Mouse (Mus musculus) liver, embryonic 13.5 days (tissue): ENCODE data around the gene Arsb. TPM values are rescaled to one million over a fixed set of nuclear protein-coding genes. Genes with fewer than 3 reads are reported as not detected.

Experiments used
- ATAC-seq: fragments of 200-750 bp; cut with Nextera tagmentation; 2 replicates; pipeline ENCODE4 v1.8.0; 2017; ENCODE audit warnings: low read depth, mild to moderate bottlenecking, moderate number of reproducible peaks, moderate library complexity
- DNase-seq: peaks from one replicate; pipeline ENCODE4 v3.0.0; 2022
- H3K27ac ChIP-seq: fragments of 300-500 bp; sonication (generic); 2 replicates; pipeline ENCODE4 v1.5.1; 2015; ENCODE audit warnings: moderate library complexity, mild to moderate bottlenecking, inconsistent platforms
- H3K27me3 ChIP-seq: fragments of 300-500 bp; sonication (generic); 2 replicates; pipeline ENCODE4 v1.6.1; 2015; ENCODE audit warnings: mild to moderate bottlenecking, inconsistent platforms
- H3K36me3 ChIP-seq: fragments of 300-500 bp; sonication (generic); 2 replicates; pipeline ENCODE4 v1.6.1; 2015; ENCODE audit warnings: mild to moderate bottlenecking, inconsistent platforms
- H3K4me1 ChIP-seq: fragments of 300-500 bp; sonication (generic); replicated peaks from 2 replicates; pipeline ENCODE4 v1.6.1; 2015; ENCODE audit warnings: inconsistent platforms
- H3K4me2 ChIP-seq: fragments of 300-500 bp; sonication (generic); 2 replicates; pipeline ENCODE4 v1.6.1; 2015; ENCODE audit warnings: inconsistent platforms, mild to moderate bottlenecking, moderate library complexity
- H3K4me3 ChIP-seq: fragments of 300-500 bp; sonication (generic); replicated peaks from 2 replicates; pipeline ENCODE4 v1.5.1; 2015; ENCODE audit warnings: mild to moderate bottlenecking, inconsistent platforms
- H3K9ac ChIP-seq: fragments of 300-500 bp; sonication (generic); 2 replicates; pipeline ENCODE4 v1.6.1; 2015; ENCODE audit warnings: mild to moderate bottlenecking, inconsistent platforms
- H3K9me3 ChIP-seq: fragments of 300-500 bp; sonication (generic); replicated peaks from 2 replicates; pipeline ENCODE4 v1.6.1; 2016; ENCODE audit warnings: inconsistent platforms
- WGBS: fragments of 180-500 bp; shearing (Covaris S2); methylation state at CpG from one replicate; pipeline ENCODE4 v1.1.7; 2015; ENCODE audit not compliant: insufficient replicate concordance; 5-methylcytosine and 5-hydroxymethylcytosine counted together
- polyA plus RNA-seq: library from polyadenylated mRNA; unstranded; fragments of >200 nt; fragmentation: Nextera tagmentation; extraction: Ambion mirVana; gene quantifications from 2 replicates; pipeline ENCODE4 v1.2.1, GENCODE M21; 2015

Arsb gene
- polyA plus RNA-seq, 1 experiment from 2014 or later, result 2.0 TPM

- no peaks in the 10 kb centered on the region for H3K9me3 ChIP-seq
- 0 out of 2 replicates have a peak, but pooled peaks cover 2% of the 10 kb centered on the region for H3K4me1 ChIP-seq
- no peak overlapping the region for H3K27ac ChIP-seq
- ATAC-seq, result no peak
- H3K36me3 ChIP-seq, result 0 out of 2 replicates have a peak, but pooled peaks cover 3% of the 10 kb centered on the region
- DNase-seq, result no peak
- WGBS, result 67% methylated on average over 5 of the region's 5 CpGs
- H3K4me2 ChIP-seq, result no peak overlapping the region
- H3K27me3 ChIP-seq, result no peaks in the 10 kb centered on the region
- H3K9ac ChIP-seq, result no peak overlapping the region
- H3K4me3 ChIP-seq, result no peak overlapping the region
These were observed 95.2 kb downstream of the Arsb start for GRCm38 (mm10) chr13:93866638-93867037.

DNA sequence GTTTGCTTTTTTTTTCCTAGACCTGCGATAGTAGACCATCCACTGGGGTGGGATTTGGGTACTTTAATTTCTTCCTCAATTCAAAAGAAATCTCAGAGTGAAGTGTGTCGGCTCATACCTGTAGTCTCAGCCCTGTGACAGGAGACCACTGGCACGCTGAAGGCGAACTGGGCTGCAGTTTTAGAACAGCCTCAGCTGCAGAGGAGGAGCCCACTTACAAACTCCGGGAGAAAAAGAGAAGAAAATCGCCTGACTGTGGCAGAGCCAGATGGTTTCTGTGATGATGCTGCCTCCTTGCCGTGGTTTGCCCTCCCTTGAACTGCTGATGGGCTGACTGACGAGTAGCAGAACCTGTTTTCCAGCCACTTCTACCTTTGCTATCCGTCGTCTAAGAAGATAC, 100.3 kb downstream of the Arsb start:
- H3K27ac ChIP-seq, result no peak overlapping the region
- ATAC-seq (no peak), DNase-seq (no peak)
- WGBS, result 68% methylated on average over 10 of the region's 10 CpGs
- H3K4me3 ChIP-seq, result no peak overlapping the region
- no peaks in the 10 kb centered on the region for H3K9me3 ChIP-seq
- 0 out of 2 replicates have a peak, but pooled peaks cover 3% of the 10 kb centered on the region for H3K36me3 ChIP-seq
- no peaks in the 10 kb centered on the region for H3K4me1 ChIP-seq
- no peaks in the 10 kb centered on the region for H3K27me3 ChIP-seq
- no peak overlapping the region for H3K9ac ChIP-seq
- no peak overlapping the region for H3K4me2 ChIP-seq

- Histone ChIP-seq H3K4me1 (no peaks in the 10 kb centered on the region), H3K9me3 (no peaks in the 10 kb centered on the region), H3K9ac (no peak overlapping the region), H3K4me3 (no peak overlapping the region), H3K4me2 (no peak overlapping the region), H3K36me3 (0 out of 2 replicates have a peak, but pooled peaks cover 3% of the 10 kb centered on the region), H3K27ac (no peak overlapping the region), H3K27me3 (no peaks in the 10 kb centered on the region)
- no peak for ATAC-seq
- 79% methylated on average over 6 of the region's 6 CpGs for WGBS
- DNase-seq, result no peak
These were observed 101.2 kb downstream of the Arsb start for GRCm38 (mm10) chr13:93872591-93872990.

DNA sequence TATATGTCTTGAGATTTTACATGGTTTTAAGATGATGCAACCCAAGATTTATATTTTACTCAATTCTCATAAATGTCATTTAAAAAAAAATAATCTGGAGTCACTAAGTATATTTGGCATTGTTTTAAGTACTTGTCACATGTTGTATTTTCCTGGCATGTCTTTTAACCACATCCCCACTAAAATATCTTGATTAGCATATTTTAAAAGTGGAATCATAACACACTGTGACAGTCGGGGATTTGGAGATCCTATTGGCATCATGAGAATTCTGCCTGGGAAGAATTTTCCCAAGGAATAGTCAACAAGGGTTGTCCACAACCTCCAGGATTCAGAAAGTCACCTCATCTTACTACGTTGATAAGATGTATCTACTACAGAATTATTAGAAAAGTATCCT, 106.5 kb downstream of the Arsb start:
- Histone ChIP-seq H3K4me1 (no peaks in the 10 kb centered on the region), H3K27me3 (no peaks in the 10 kb centered on the region), H3K27ac (no peak overlapping the region), H3K4me2 (no peak overlapping the region), H3K4me3 (no peak overlapping the region), H3K9me3 (no peaks in the 10 kb centered on the region), H3K9ac (no peak overlapping the region), H3K36me3 (no peaks in the 10 kb centered on the region)
- WGBS, result 55% methylated on average over 2 of the region's 2 CpGs
- DNase-seq, result no peak
- no peak for ATAC-seq

DNA sequence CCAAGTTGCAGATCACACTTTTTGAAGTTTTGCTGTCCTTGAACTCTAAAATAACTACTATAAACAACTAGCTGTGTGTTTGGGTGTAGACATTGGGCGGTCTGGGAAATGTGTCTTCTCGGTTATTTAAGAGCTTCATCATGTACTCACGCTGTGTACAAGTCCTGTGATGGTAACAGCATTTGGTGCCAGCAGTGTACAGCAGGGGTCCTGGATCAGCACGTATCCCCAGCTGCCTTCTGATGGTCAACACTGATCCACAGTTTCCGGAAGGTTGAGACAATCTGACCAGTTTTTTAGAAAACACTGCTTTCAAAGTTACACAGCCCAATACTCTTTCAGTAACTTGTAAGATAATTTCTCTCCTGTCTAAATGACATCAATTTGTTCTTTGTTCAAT, 108.0 kb downstream of the Arsb start:
- DNase-seq, result no peak
- Histone ChIP-seq H3K36me3 (no peaks in the 10 kb centered on the region), H3K4me3 (no peak overlapping the region), H3K9ac (no peak overlapping the region), H3K27ac (no peak overlapping the region), H3K27me3 (no peaks in the 10 kb centered on the region), H3K9me3 (no peaks in the 10 kb centered on the region), H3K4me1 (no peaks in the 10 kb centered on the region), H3K4me2 (no peak overlapping the region)
- 62% methylated on average over 5 of the region's 5 CpGs for whole genome bisulfite sequencing
- no peak for ATAC-seq

- Histone ChIP-seq H3K27me3 (no peaks in the 10 kb centered on the region), H3K4me1 (no peaks in the 10 kb centered on the region), H3K9me3 (no peaks in the 10 kb centered on the region), H3K9ac (no peak overlapping the region), H3K27ac (no peak overlapping the region), H3K4me3 (no peak overlapping the region), H3K4me2 (no peak overlapping the region), H3K36me3 (no peaks in the 10 kb centered on the region)
- DNase-seq, result no peak
- 55% methylated on average over 3 of the region's 3 CpGs for WGBS
- ATAC-seq, result no peak
These were observed 110.7 kb downstream of the Arsb start for GRCm38 (mm10) chr13:93882132-93882531.

DNA sequence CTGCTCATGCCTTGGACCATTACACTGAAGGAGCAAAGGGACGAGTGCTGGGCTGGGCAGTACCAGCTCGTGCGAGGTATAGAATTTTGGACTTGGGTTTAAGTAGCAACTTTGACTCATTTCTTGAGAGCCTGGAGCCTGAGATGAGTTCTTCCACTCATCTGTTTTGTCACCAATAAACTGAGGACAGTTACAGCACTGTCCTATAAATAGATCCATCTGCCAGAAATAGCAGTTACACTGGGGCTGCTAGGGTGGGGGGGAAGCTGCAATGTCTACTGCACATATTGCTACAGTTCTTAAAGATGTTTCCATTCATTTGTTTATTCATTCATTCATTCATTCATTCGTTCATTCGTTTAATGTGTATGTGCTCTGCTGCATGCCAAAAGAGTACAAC, 115.6 kb downstream of the Arsb start:
- no peaks in the 10 kb centered on the region for H3K27me3 ChIP-seq
- no peak overlapping the region for H3K4me3 ChIP-seq
- no peak overlapping the region for H3K9ac ChIP-seq
- WGBS, result 68% methylated on average over 5 of the region's 5 CpGs
- H3K27ac ChIP-seq, result no peak overlapping the region
- no peaks in the 10 kb centered on the region for H3K36me3 ChIP-seq
- H3K4me2 ChIP-seq, result no peak overlapping the region
- no peaks in the 10 kb centered on the region for H3K4me1 ChIP-seq
- no peaks in the 10 kb centered on the region for H3K9me3 ChIP-seq
- no peak for DNase-seq
- ATAC-seq, result no peak

DNA sequence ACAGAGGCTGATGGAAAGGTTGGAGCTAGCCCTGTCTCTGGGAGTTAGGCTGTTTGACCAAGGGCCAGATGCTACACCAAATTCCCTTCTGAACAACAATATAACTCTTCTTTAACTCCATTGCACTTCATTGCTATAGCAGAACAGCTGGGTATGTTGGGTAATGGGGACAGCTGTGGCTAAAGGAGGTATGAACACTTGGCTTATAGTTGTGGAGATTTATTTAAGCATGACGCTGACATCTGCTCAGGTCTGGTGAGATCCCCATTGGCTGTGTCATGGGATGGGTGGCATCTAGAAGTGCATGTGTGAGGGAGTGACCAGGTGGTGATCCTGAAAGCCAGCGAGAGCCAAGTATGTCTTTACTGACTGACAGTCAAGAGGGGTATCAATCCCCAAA, 116.8 kb downstream of the Arsb start:
- ATAC-seq (no peak), DNase-seq (no peak)
- 77% methylated on average over 2 of the region's 2 CpGs for WGBS

DNA sequence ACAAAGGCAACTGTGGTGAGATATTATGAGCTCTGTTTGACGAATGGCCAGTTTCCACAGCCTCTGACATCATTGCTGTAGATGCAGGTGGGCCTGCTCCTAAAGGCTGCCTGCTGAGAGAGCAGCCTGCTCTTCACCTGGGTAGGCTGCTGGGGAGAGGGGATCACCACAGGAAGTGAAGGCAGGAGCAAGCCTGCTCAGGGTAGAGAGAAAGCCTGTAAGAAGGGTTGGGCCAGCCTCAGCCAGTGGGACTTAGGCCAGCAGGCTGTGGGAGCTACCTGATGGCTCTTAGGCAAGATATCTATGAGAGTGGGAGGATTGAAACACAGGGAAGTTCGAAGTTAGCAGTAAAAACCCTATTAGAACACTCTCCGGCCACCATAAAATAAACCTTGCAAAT, 117.5 kb downstream of the Arsb start:
- no peak for ATAC-seq
- H3K9ac ChIP-seq, result no peak overlapping the region
- no peak for DNase-seq
- no peaks in the 10 kb centered on the region for H3K36me3 ChIP-seq
- no peaks in the 10 kb centered on the region for H3K9me3 ChIP-seq
- H3K4me2 ChIP-seq, result no peak overlapping the region
- no peak overlapping the region for H3K27ac ChIP-seq
- H3K4me1 ChIP-seq, result no peaks in the 10 kb centered on the region
- H3K4me3 ChIP-seq, result no peak overlapping the region
- WGBS, result 55% methylated on average over 3 of the region's 3 CpGs
- no peaks in the 10 kb centered on the region for H3K27me3 ChIP-seq

More for the DNA sequence above, 116.8 kb downstream of the Arsb start:
- H3K4me2 ChIP-seq, result no peak overlapping the region
- no peaks in the 10 kb centered on the region for H3K36me3 ChIP-seq
- H3K4me1 ChIP-seq, result no peaks in the 10 kb centered on the region
- no peak overlapping the region for H3K9ac ChIP-seq
- no peak overlapping the region for H3K27ac ChIP-seq
- no peak overlapping the region for H3K4me3 ChIP-seq
- H3K9me3 ChIP-seq, result no peaks in the 10 kb centered on the region
- no peaks in the 10 kb centered on the region for H3K27me3 ChIP-seq

DNA sequence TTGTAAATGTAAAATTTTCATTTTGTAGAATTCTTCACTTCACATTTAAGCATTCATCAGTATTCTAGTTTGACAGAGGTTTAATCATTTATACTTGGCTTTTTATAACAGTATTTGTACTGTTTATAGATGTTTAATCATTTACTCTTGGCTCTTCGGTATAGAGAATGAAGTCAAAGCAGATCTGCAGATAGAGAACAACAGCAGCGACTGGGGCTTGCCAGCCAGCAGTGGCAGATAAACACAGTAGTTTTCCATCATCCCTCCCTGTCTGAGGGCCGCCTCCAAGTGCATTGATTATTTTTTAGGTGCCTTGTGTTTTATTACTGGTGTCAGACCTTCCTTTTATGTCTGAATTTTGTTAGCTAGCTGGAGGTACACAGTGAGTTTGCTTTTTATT, 118.6 kb downstream of the Arsb start:
- Histone ChIP-seq H3K4me2 (no peak overlapping the region), H3K9me3 (no peaks in the 10 kb centered on the region), H3K4me1 (no peaks in the 10 kb centered on the region), H3K4me3 (no peak overlapping the region), H3K36me3 (no peaks in the 10 kb centered on the region), H3K27me3 (no peaks in the 10 kb centered on the region), H3K9ac (no peak overlapping the region), H3K27ac (no peak overlapping the region)
- 53% methylated on average over 3 of the region's 3 CpGs for WGBS
- ATAC-seq, result no peak
- no peak for DNase-seq

GRCm38 (mm10) chr13:93891276-93891675, 119.8 kb downstream of the Arsb start:
- H3K27me3 ChIP-seq, result no peaks in the 10 kb centered on the region
- DNase-seq (no peak), ATAC-seq (no peak)
- 63% methylated on average over 6 of the region's 6 CpGs for WGBS
- no peaks in the 10 kb centered on the region for H3K9me3 ChIP-seq
- H3K9ac ChIP-seq, result no peak overlapping the region
- no peak overlapping the region for H3K27ac ChIP-seq
- no peaks in the 10 kb centered on the region for H3K36me3 ChIP-seq
- no peak overlapping the region for H3K4me2 ChIP-seq
- H3K4me1 ChIP-seq, result no peaks in the 10 kb centered on the region
- H3K4me3 ChIP-seq, result no peak overlapping the region

DNA sequence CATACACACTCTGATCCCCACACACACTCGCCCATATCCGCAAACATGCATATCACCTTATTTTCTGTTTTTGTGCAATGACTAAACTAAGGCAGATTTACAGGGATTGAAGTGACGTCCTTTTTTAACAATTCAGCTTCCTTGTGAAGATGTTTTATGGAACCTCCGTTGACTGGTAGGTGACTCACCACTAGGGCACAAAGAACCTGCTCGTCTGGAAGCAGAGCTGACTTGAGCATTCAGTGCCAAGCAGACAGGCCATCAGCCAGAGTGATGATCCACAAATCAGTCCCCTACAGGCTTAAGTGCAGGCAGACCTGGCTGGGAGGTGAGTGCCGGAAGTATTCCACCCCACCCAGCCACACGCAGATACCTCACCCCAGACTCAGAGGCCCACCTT, 120.7 kb downstream of the Arsb start:
- H3K9me3 ChIP-seq, result no peaks in the 10 kb centered on the region
- no peaks in the 10 kb centered on the region for H3K4me1 ChIP-seq
- ATAC-seq, result no peak
- no peaks in the 10 kb centered on the region for H3K27me3 ChIP-seq
- no peak overlapping the region for H3K27ac ChIP-seq
- no peak overlapping the region for H3K4me2 ChIP-seq
- H3K9ac ChIP-seq, result no peak overlapping the region
- H3K36me3 ChIP-seq, result no peaks in the 10 kb centered on the region
- no peak overlapping the region for H3K4me3 ChIP-seq
- no peak for DNase-seq
- WGBS, result 73% methylated on average over 7 of the region's 7 CpGs
